Mouse (Mus musculus) midbrain, embryonic 16.5 days (tissue): ENCODE results near the gene Lrfn4. TPM values are rescaled to one million over a fixed set of nuclear protein-coding genes. Genes with fewer than 3 reads are reported as not detected.

Experiments used
- ATAC-seq: fragments of 200-750 bp; cut with Nextera tagmentation; 2 replicates; pipeline ENCODE4 v1.8.0; 2017; ENCODE audit warnings: moderate TSS enrichment
- H3K27ac ChIP-seq: fragments of 300-500 bp; sonication (generic); 2 replicates; pipeline ENCODE4 v1.5.1; 2014; ENCODE audit warnings: mild to moderate bottlenecking, low read length, mixed read lengths
- H3K27me3 ChIP-seq: fragments of 300-500 bp; sonication (generic); 2 replicates; pipeline ENCODE4 v1.6.1; 2014; ENCODE audit warnings: low read depth, low read length, mixed read lengths; ENCODE audit not compliant: control insufficient read depth, insufficient read depth
- H3K36me3 ChIP-seq: fragments of 300-500 bp; sonication (generic); 2 replicates; pipeline ENCODE4 v1.6.1; 2014; ENCODE audit warnings: mild to moderate bottlenecking, low read length, moderate library complexity, mixed read lengths; ENCODE audit not compliant: control insufficient read depth, insufficient read depth
- H3K4me1 ChIP-seq: fragments of 300-500 bp; sonication (generic); 2 replicates; pipeline ENCODE4 v1.6.1; 2014; ENCODE audit warnings: mild to moderate bottlenecking, low read length, mixed read lengths; ENCODE audit not compliant: control insufficient read depth, insufficient read depth
- H3K4me2 ChIP-seq: fragments of 300-500 bp; sonication (generic); 2 replicates; pipeline ENCODE4 v1.6.1; 2014; ENCODE audit warnings: mild to moderate bottlenecking, low read length, mixed read lengths
- H3K4me3 ChIP-seq: fragments of 300-500 bp; sonication (generic); 2 replicates; pipeline ENCODE4 v1.5.1; 2014; ENCODE audit warnings: low read depth, mild to moderate bottlenecking, low read length, moderate library complexity, mixed read lengths
- H3K9ac ChIP-seq: fragments of 300-500 bp; sonication (generic); 2 replicates; pipeline ENCODE4 v1.6.1; 2014; ENCODE audit warnings: low read depth, low read length, mixed read lengths
- H3K9me3 ChIP-seq: fragments of 300-500 bp; sonication (generic); replicated peaks from 2 replicates; pipeline ENCODE4 v1.6.1; 2014; ENCODE audit warnings: mild to moderate bottlenecking, low read length, mixed read lengths; ENCODE audit not compliant: control insufficient read depth, poor library complexity, severe bottlenecking
- WGBS: fragments of 180-500 bp; shearing (Covaris S2); extraction: QIAGEN DNeasy Blood & Tissue Kit; methylation state at CpG from one replicate; pipeline ENCODE4 v1.1.7; 2014; 5-methylcytosine and 5-hydroxymethylcytosine counted together
- polyA plus RNA-seq: library from polyadenylated mRNA; unstranded; fragments of >200 nt; fragmentation: Nextera tagmentation; extraction: Ambion mirVana; gene quantifications from 2 replicates; pipeline ENCODE4 v1.2.1, GENCODE M21; 2015

The Lrfn4 gene
- polyA plus RNA-seq, 1 experiment from 2014 or later = 11.3 TPM

GRCm38 (mm10) chr19:4613464-4614304, 1.8 kb downstream of the Lrfn4 start:
- Histone ChIP-seq H3K27me3 (no peaks in the 10 kb centered on the region), H3K4me2 (peak overlapping the region; percentile 92), H3K4me3 (peak overlapping the region; percentile 92), H3K9me3 (no peaks in the 10 kb centered on the region), H3K4me1 (peaks cover 29% of the 10 kb centered on the region), H3K36me3 (peaks cover 10% of the 10 kb centered on the region), H3K27ac (peak overlapping the region; percentile 84; the same call in 1 of the 2 replicates), H3K9ac (peak overlapping the region; percentile 98)
- ATAC-seq = no peak
- 90% methylated on average over 33 of the region's 33 CpGs for WGBS

DNA sequence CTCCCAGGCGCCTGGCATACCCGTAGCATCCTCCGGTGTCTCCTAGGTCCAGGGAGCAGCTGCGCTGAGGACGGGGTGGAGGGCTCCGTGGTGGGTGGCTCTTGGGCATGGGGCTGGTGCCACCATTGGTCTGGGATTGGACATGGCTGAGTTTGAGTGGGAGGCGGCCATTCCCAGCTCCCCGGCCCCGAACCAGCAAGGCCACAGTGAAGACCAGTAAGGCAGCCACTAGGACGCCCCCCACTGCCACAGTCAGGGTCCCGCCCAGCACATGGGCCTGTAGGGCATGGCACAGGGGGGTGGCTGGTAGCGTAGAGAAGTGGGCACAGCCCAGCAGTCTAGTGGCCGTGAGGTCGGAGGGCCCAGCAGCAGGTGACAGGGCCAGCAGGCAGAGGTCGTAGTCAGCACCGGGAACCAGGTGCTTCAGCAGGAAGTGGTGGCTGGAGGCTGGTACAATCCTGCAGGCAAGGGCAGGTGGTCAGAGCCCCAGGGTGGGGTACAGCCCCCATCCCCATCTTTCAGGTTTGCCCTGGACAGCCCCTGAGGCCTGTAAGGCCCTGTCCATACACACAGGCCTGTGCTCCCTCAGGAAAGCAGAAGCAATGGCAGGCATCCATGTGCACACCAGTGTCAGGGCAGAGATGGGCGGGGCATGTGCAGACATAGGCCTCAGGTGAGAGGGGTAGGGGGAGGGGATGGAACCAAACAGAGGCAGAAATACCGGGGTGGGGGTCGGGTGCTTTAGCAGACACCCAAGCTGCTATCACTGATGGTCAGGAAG, 3.1 kb downstream of the Lrfn4 start:
- H3K27me3 ChIP-seq = no peaks in the 10 kb centered on the region
- no peak overlapping the region for H3K4me3 ChIP-seq
- peaks cover 29% of the 10 kb centered on the region for H3K4me1 ChIP-seq
- peaks cover 10% of the 10 kb centered on the region for H3K36me3 ChIP-seq
- no peak overlapping the region; the same call in 1 of the 2 replicates for H3K4me2 ChIP-seq
- no peaks in the 10 kb centered on the region for H3K9me3 ChIP-seq
- whole genome bisulfite sequencing = 92% methylated on average over 17 of the region's 19 CpGs
- no peak for ATAC-seq
- H3K9ac ChIP-seq = peak overlapping the region; percentile 15; the same call in 1 of the 2 replicates
- no peak overlapping the region for H3K27ac ChIP-seq

DNA sequence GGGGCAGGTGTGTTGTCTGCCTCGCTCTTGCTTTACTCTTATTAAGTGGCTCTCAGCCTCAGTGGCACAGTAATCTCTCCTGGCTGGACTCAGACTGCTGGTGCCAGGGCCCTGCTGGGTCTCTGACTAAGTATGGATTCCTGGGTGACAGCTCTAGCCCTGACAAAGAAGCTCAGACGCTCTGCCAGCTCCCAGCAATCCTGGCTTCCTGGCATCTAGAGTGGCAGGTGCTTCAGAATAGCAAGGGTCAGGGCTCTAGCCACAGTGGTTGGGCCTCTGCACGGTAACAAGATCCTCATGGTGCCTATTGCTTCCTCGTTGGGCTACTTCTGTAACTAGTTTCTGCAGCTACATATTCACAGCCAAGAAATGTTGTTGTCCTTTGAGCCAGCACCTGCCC, 5.4 kb downstream of the Lrfn4 start:
- Histone ChIP-seq H3K4me2 (no peak overlapping the region), H3K4me1 (peaks cover 29% of the 10 kb centered on the region), H3K4me3 (no peak overlapping the region), H3K9me3 (no peaks in the 10 kb centered on the region), H3K27ac (no peak overlapping the region), H3K36me3 (peaks cover 10% of the 10 kb centered on the region), H3K9ac (no peak overlapping the region), H3K27me3 (no peaks in the 10 kb centered on the region)
- no peak for ATAC-seq
- 55% methylated on average over 4 of the region's 4 CpGs for WGBS

GRCm38 (mm10) chr19:4608511-4608910, 7.0 kb downstream of the Lrfn4 start:
- Histone ChIP-seq H3K36me3 (peaks cover 10% of the 10 kb centered on the region), H3K27ac (no peak overlapping the region), H3K27me3 (no peaks in the 10 kb centered on the region), H3K9ac (no peak overlapping the region), H3K4me1 (peaks cover 20% of the 10 kb centered on the region), H3K4me3 (no peak overlapping the region), H3K4me2 (no peak overlapping the region), H3K9me3 (no peaks in the 10 kb centered on the region)
- 89% methylated on average over 4 of the region's 4 CpGs for whole genome bisulfite sequencing
- no peak for ATAC-seq

- H3K9ac ChIP-seq = no peak overlapping the region
- 91% methylated on average over 12 of the region's 12 CpGs for WGBS
- ATAC-seq = no peak
- no peak overlapping the region for H3K27ac ChIP-seq
- H3K4me1 ChIP-seq = peaks cover 10% of the 10 kb centered on the region
- no peaks in the 10 kb centered on the region for H3K9me3 ChIP-seq
- no peak overlapping the region for H3K4me2 ChIP-seq
- H3K4me3 ChIP-seq = no peak overlapping the region
- peaks cover 6% of the 10 kb centered on the region; the same call in 1 of the 2 replicates for H3K36me3 ChIP-seq
- no peaks in the 10 kb centered on the region for H3K27me3 ChIP-seq
Observed at GRCm38 (mm10) chr19:4607406-4607805, 8.1 kb downstream of the Lrfn4 start.

- Histone ChIP-seq H3K36me3 (no peaks in the 10 kb centered on the region), H3K27ac (no peak overlapping the region), H3K4me1 (no peaks in the 10 kb centered on the region), H3K9ac (no peak overlapping the region), H3K4me2 (no peak overlapping the region), H3K9me3 (no peaks in the 10 kb centered on the region), H3K4me3 (no peak overlapping the region), H3K27me3 (no peaks in the 10 kb centered on the region)
- WGBS = 88% methylated on average over 4 of the region's 4 CpGs
- ATAC-seq = no peak
Observed at GRCm38 (mm10) chr19:4605654-4606053, 9.8 kb downstream of the Lrfn4 start.

GRCm38 (mm10) chr19:4603801-4604723, 11.4 kb downstream of the Lrfn4 start:
- no peak overlapping the region for H3K4me2 ChIP-seq
- H3K9ac ChIP-seq = no peak overlapping the region
- H3K4me3 ChIP-seq = no peak overlapping the region
- whole genome bisulfite sequencing = 38% methylated on average over 24 of the region's 24 CpGs
- no peaks in the 10 kb centered on the region for H3K27me3 ChIP-seq
- no peaks in the 10 kb centered on the region for H3K36me3 ChIP-seq
- H3K9me3 ChIP-seq = no peaks in the 10 kb centered on the region
- ATAC-seq = no peak
- H3K4me1 ChIP-seq = no peaks in the 10 kb centered on the region
- no peak overlapping the region for H3K27ac ChIP-seq

DNA sequence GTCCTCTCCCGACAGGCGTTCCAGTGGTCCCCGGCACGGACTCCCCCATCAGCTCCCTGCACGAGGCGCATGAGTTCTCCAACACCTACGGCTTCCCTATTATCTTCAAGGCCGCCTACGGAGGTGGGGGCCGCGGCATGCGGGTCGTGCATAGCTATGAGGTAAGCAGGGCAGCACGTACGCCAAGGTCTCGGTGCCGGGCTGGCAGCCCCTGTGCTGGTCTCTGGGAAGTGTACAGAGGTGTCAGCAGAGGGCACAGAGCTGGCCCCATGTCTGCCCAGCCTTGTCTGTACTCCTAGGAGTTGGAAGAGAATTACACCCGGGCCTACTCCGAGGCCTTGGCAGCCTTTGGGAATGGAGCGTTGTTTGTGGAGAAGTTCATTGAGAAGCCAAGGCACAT, 13.0 kb downstream of the Lrfn4 start:
- Histone ChIP-seq H3K4me2 (no peak overlapping the region), H3K4me1 (no peaks in the 10 kb centered on the region), H3K27ac (no peak overlapping the region), H3K9ac (no peak overlapping the region), H3K9me3 (no peaks in the 10 kb centered on the region), H3K36me3 (no peaks in the 10 kb centered on the region), H3K4me3 (no peak overlapping the region), H3K27me3 (no peaks in the 10 kb centered on the region)
- ATAC-seq = no peak
- 88% methylated on average over 20 of the region's 20 CpGs for WGBS
